7 mouse cellular contexts compared by ENCODE assay signal in genomic region chr12:85486766-85487069, GRCm38 (mm10). TPM values are rescaled to one million over a fixed set of nuclear protein-coding genes. Genes with fewer than 3 reads are reported as not detected.
DNase-seq lines count a peak whose midpoint lies in the region; ATAC-seq and TF ChIP-seq lines count a peak whose summit lies in the region.

No protein-coding gene starts in this region.

- DNase-seq in thymus, adult 2 months: no peak
- DNase-seq in thymus, postnatal 0 days (ENCODE audit: low spot score): no peak
- DNase-seq in hindbrain, embryonic 11.5 days (ENCODE audit: low spot score): peak; percentile 59
- no peak for DNase-seq in frontal cortex, postnatal 25 days (ENCODE audit: low spot score in 2 of 2)

- TF ChIP-seq POLR2A in thymus, adult 2 months (IDR thresholded peaks at IDR 0.05; ENCODE audit: control insufficient read depth, extremely low read depth, insufficient read depth, low read length, poor library complexity): no peak

- H3K4me3 ChIP-seq in thymus, adult 2 months (ENCODE audit: control insufficient read depth, insufficient read depth, low read length): peak overlapping the region; percentile 22
- H3K4me3 ChIP-seq in brown adipose tissue, adult 24 weeks (ENCODE audit: insufficient read depth, low read depth, low read length): peak overlapping the region; percentile 90
- peak overlapping the region; percentile 44 for H3K4me3 ChIP-seq in hindbrain, embryonic 11.5 days (ENCODE audit: low read depth, low read length)
- H3K4me3 ChIP-seq in liver, embryonic 12.5 days: peak overlapping the region; percentile 75
- peak overlapping the region; percentile 60 for H3K4me3 ChIP-seq in neural tube, embryonic 15.5 days (replicated peaks)

- peak overlapping the region; percentile 15; the same call in 1 of the 2 replicates for H3K9ac ChIP-seq in hindbrain, embryonic 11.5 days (ENCODE audit: low read depth, low read length)
- H3K9ac ChIP-seq in liver, embryonic 12.5 days: peak overlapping the region; percentile 56
- H3K9ac ChIP-seq in neural tube, embryonic 15.5 days (replicated peaks): peak overlapping the region; percentile 71

- no peak for ATAC-seq in hindbrain, embryonic 11.5 days (ENCODE audit: low FRiP score)
- no peak for ATAC-seq in liver, embryonic 12.5 days
- ATAC-seq in neural tube, embryonic 15.5 days (ENCODE audit: low FRiP score): peak; percentile 25; the same call in 1 of the 2 replicates

- no peaks in the 10 kb centered on the region for H3K9me3 ChIP-seq in hindbrain, embryonic 11.5 days (ENCODE audit: control insufficient read depth, low read length)
- H3K9me3 ChIP-seq in liver, embryonic 12.5 days (replicated peaks): no peaks in the 10 kb centered on the region
- H3K9me3 ChIP-seq in neural tube, embryonic 15.5 days (replicated peaks): no peaks in the 10 kb centered on the region

- peaks cover 12% of the 10 kb centered on the region for H3K4me1 ChIP-seq in thymus, adult 2 months (replicated peaks; ENCODE audit: control insufficient read depth, insufficient read depth, low read length)
- no peaks in the 10 kb centered on the region for H3K4me1 ChIP-seq in brown adipose tissue, adult 24 weeks (ENCODE audit: control insufficient read depth, insufficient read depth, insufficient read length, low read length)
- H3K4me1 ChIP-seq in hindbrain, embryonic 11.5 days (replicated peaks; ENCODE audit: control insufficient read depth, insufficient read depth, low read length): 0 out of 2 replicates have a peak, but pooled peaks cover 2% of the 10 kb centered on the region
- H3K4me1 ChIP-seq in liver, embryonic 12.5 days: peaks cover 28% of the 10 kb centered on the region
- H3K4me1 ChIP-seq in neural tube, embryonic 15.5 days: peaks cover 25% of the 10 kb centered on the region

- no peaks in the 10 kb centered on the region for H3K36me3 ChIP-seq in thymus, adult 2 months (ENCODE audit: control insufficient read depth, insufficient read depth, low read length)
- H3K36me3 ChIP-seq in hindbrain, embryonic 11.5 days (ENCODE audit: control insufficient read depth, insufficient read depth, low read length): no peaks in the 10 kb centered on the region
- H3K36me3 ChIP-seq in liver, embryonic 12.5 days: no peaks in the 10 kb centered on the region
- H3K36me3 ChIP-seq in neural tube, embryonic 15.5 days: no peaks in the 10 kb centered on the region

- 1% methylated on average over 20 of the region's 20 CpGs for WGBS in thymus, adult 2 months
- WGBS in hindbrain, embryonic 11.5 days: 2% methylated on average over 20 of the region's 20 CpGs
- 1% methylated on average over 20 of the region's 20 CpGs for WGBS in liver, embryonic 12.5 days (ENCODE audit: insufficient replicate concordance)
- WGBS in neural tube, embryonic 15.5 days: under 1% methylated on average over 20 of the region's 20 CpGs

- H3K27ac ChIP-seq in thymus, adult 2 months (ENCODE audit: control insufficient read depth, insufficient read depth, low read length): no peak overlapping the region
- H3K27ac ChIP-seq in brown adipose tissue, adult 24 weeks (replicated peaks; ENCODE audit: low read depth, low read length): peak overlapping the region; percentile 84
- no peak overlapping the region for H3K27ac ChIP-seq in hindbrain, embryonic 11.5 days (ENCODE audit: low read depth, low read length)
- H3K27ac ChIP-seq in liver, embryonic 12.5 days: no peak overlapping the region
- H3K27ac ChIP-seq in neural tube, embryonic 15.5 days (replicated peaks): peak overlapping the region; percentile 85

- TF ChIP-seq CTCF in thymus, adult 2 months (IDR thresholded peaks at IDR 0.05; ENCODE audit: borderline replicate concordance, control insufficient read depth, extremely low read depth, insufficient read depth, low read length, poor library complexity): no peak

- peaks cover 5% of the 10 kb centered on the region; the same call in 1 of the 2 replicates for H3K27me3 ChIP-seq in thymus, adult 2 months (ENCODE audit: control insufficient read depth, insufficient read depth, low read length)
- H3K27me3 ChIP-seq in hindbrain, embryonic 11.5 days (ENCODE audit: control insufficient read depth, insufficient read depth, low read length): peaks cover 3% of the 10 kb centered on the region; the same call in 1 of the 2 replicates
- H3K27me3 ChIP-seq in liver, embryonic 12.5 days (replicated peaks): peaks cover 59% of the 10 kb centered on the region
- H3K27me3 ChIP-seq in neural tube, embryonic 15.5 days (replicated peaks): no peaks in the 10 kb centered on the region; the same call in 1 of the 2 replicates

- peak overlapping the region; percentile 62 for H3K4me2 ChIP-seq in hindbrain, embryonic 11.5 days (replicated peaks; ENCODE audit: low read depth, low read length)
- H3K4me2 ChIP-seq in liver, embryonic 12.5 days: peak overlapping the region; percentile 92
- H3K4me2 ChIP-seq in neural tube, embryonic 15.5 days: peak overlapping the region; percentile 66

RNA-seq across cellular contexts. Expression of gene Fos, which starts 13.0 kb away (rescaled TPM):
- polyA plus RNA-seq in thymus, adult 2 months (2012; rRNA removed): 12.1 and 12.6 TPM in 2 replicates
- polyA plus RNA-seq in thymus, postnatal 0 days (2015; fragmentation: Nextera tagmentation; extraction: Ambion mirVana): 3.9 and 4.9 TPM in 2 replicates
- polyA plus RNA-seq in brown adipose tissue, adult 24 weeks (2012; ENCODE audit: insufficient read depth, insufficient read length, missing spikeins): 10.7 and 154 TPM in 2 replicates
- 1.4 and 1.6 TPM in 2 replicates for polyA plus RNA-seq in hindbrain, embryonic 11.5 days (2014; fragmentation: Nextera tagmentation; extraction: Ambion mirVana)
- 1.4 and 1.5 TPM in 2 replicates for polyA plus RNA-seq in liver, embryonic 12.5 days (2016; fragmentation: Nextera tagmentation; extraction: Ambion mirVana)
- polyA plus RNA-seq in neural tube, embryonic 15.5 days (2015; fragmentation: Nextera tagmentation; extraction: Ambion mirVana): 5.7 and 6.0 TPM in 2 replicates

Comparison
In these comparisons a context has a peak if more than half of its experiments do, and no peak if none do; other contexts are left out.
1. H3K27ac ChIP-seq: peak in brown adipose tissue, adult 24 weeks (single experiment) and neural tube, embryonic 15.5 days (single experiment); none in thymus, adult 2 months (single experiment), hindbrain, embryonic 11.5 days (single experiment) and liver, embryonic 12.5 days (single experiment).
2. H3K4me3 ChIP-seq: peak in every context shown above with its lines; median percentile 90 in brown adipose tissue, adult 24 weeks; 75 in liver, embryonic 12.5 days; 60 in neural tube, embryonic 15.5 days; 44 in hindbrain, embryonic 11.5 days; 22 in thymus, adult 2 months.
3. H3K9ac ChIP-seq: peak in every context shown above with its lines; median percentile 71 in neural tube, embryonic 15.5 days; 56 in liver, embryonic 12.5 days; 15 in hindbrain, embryonic 11.5 days.
4. Peak in every context shown above with its lines, with median percentiles within 50 percentile points of each other: H3K4me2 ChIP-seq.